Mouse (Mus musculus) C2C12 (cell line): ENCODE measurements around the gene Jam3.

ENCODE experiments used
- CEBPB ChIP-seq: IDR thresholded peaks from one replicate; pipeline ENCODE4 v1.6.1; 2011; ENCODE audit warnings: low read depth, mild to moderate bottlenecking, control low read depth, moderate library complexity
- CTCF ChIP-seq: IDR thresholded peaks from one replicate; pipeline ENCODE4 v1.5.1; 2011; ENCODE audit not compliant: control insufficient read depth, insufficient read depth, insufficient read length
- FOSL1 ChIP-seq: IDR thresholded peaks from one replicate; pipeline ENCODE4 v1.8.0; 2011; ENCODE audit warnings: mild to moderate bottlenecking, low read length; ENCODE audit not compliant: poor library complexity, insufficient read depth, severe bottlenecking
- MAX ChIP-seq: IDR thresholded peaks from one replicate; pipeline ENCODE4 v1.6.1; 2011; ENCODE audit warnings: mild to moderate bottlenecking, control low read depth
- MYOD1 ChIP-seq: IDR thresholded peaks from one replicate; pipeline ENCODE4 v1.6.1; 2011; ENCODE audit warnings: low read depth; ENCODE audit not compliant: control insufficient read depth, insufficient read length
- MYOG ChIP-seq: IDR thresholded peaks from one replicate; pipeline ENCODE4 v1.6.1; 2011; ENCODE audit not compliant: control insufficient read depth, insufficient read length; ENCODE audit errors: extremely low read depth
- USF1 ChIP-seq: IDR thresholded peaks from one replicate; pipeline ENCODE4 v1.6.1; 2011; ENCODE audit warnings: low read depth, mild to moderate bottlenecking, control low read depth, moderate library complexity

DNA sequence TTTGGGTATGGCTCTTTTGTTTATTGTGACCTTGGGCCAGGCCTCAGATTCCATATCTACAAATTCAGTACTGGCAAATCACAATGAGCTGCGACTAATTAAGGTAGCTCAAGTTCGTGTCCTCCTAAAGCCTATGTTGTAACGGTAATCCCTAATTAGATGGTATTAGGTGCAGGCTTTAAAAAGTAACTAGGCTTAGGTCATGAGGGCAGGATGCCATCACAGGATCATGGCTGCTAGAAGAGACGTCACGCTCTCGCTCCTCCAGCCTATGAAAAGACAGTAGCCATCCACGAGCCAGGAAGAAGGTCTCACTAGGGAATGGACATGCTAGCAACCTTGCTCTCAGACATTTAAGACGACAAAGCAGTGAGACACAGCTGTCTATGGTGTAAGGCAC is 7.3 kb downstream of the Jam3 start:
- no peak for TF ChIP-seq CTCF
- TF ChIP-seq MYOG: no peak
- no peak for TF ChIP-seq USF1
- TF ChIP-seq MAX: no peak
- no peak for TF ChIP-seq MYOD1
- TF ChIP-seq FOSL1: no peak
- no peak for TF ChIP-seq CEBPB
